Mouse (Mus musculus) cerebellum, postnatal 25 days (tissue): ENCODE results near the gene Zswim4.

Source experiments
- DNase-seq, 2 experiments: peaks; one replicate each; pipeline ENCODE4 v3.0.0; 2021; ENCODE audit warnings: mixed read lengths in 2 of 2

The Zswim4 gene

DNA sequence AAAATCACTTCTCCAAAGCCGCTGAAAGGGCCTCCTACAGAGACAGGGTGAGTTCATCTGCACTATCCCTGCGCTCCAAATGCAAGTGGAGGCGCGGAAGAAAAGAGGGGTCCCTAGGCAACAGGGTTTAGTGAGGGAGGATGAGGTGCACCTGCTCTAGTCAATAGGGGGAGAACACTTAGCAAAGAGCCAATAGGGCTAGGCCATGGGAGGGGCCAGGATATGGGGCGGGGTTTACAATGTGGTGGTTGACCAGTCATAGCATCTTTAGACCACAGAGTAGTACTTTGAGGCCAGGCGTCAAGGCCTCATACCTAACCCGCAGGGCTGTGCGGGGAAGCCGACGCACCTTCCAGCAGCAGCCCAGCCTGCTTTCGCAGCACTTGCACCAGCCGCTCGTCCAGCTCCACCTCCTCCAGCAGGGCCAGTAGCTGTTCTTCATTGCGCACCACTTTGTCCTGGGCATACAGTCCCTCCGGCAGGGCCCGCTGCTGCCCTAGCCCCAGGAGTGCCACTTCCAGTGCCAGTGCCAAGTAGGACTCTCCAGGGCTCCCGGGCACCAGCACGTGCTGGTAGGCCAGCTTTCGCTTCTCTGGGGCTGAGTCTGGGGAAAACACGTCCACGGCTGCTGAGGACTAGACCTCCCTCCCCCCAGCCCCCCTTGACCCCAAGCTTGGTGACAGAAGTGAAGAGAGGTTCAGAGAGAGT, 13.4 kb downstream of the Zswim4 start:
- DNase-seq: no peak

DNA sequence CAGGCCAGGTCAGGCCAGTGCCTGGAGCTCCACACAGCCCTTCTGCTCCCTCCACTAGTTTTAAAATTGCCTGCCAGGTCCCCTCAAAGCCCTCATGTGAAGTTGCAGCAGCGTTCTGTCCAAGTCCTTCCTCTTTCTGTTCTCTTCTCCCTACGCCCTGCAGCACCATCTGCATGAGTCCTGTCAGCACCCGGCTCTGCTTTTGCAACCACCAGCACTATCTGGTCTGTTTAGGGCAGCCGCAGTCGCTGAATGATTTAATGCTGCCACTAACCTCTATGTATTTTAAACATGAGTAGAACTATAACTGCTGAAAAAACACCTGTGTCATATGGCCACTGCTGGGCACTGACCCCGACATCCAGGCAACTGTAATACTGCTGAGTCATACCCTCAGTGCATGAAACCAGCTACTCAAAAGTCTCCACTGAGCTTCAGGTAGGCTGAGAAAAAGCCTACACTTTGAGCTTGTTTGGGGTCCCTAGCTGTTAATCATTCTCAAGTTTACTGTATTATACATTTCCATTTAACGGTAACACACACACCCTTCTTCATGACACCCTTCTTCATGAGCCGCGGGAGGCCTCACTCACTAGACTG, 14.2 kb downstream of the Zswim4 start:
- DNase-seq: no peak

DNA sequence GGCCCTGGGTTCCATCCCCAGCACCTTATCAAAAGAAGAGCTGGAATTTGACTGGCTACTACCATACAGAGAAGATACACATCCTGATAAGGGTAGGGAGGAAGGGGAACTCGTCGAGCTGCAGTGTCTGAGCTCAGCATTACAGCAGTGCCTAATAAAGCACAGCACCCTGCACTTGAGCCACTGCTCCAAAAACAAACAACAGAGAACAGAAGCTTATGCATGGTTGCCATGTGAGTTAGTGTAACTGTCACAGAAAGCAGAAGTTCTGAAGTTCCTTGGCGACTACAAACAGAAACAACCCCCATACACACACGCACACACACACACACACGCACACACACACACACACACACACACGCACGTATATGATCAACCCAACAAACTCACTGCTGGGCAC, 16.8 kb downstream of the Zswim4 start:
- DNase-seq: no peak

DNA sequence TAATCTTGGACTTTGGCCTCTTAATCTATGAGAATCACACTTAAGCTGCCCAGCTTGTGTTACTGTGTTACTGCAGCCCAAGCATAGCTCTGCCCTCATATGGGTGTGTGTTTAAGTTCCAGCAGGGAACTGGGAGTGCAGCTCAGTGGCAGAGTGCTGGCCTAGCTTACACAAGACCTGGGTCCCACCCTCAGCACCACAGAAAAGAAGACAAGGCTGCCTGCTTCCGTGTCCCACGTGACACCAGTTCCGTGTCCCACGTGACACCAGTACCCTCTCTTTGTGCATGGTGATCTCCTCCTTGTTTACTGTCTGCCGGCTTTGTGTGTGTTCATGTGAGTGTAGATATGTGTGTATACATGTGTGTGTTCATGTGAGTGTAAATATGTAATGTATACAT, 18.7 kb downstream of the Zswim4 start:
- DNase-seq: no peak

DNA sequence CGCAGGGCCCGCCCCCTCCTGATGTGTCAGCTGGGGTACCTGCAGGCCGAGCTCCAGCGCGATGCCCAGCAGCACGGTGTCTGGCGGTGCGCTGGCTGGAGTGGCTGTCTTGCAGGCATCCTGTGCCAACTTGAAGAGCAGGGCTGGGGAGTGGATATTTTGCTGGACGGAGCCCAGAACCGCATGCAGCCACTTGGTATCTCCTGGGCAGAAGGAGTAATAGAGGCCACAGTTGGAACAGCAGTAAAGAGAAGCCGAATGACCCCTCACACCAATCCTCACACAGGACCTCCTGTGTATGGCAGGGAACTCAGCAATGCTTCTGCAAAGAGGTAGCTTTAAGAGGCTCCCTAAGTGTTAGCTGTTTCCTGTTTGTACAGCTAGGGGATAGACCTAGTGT, 19.6 kb downstream of the Zswim4 start:
- no peak for DNase-seq

DNA sequence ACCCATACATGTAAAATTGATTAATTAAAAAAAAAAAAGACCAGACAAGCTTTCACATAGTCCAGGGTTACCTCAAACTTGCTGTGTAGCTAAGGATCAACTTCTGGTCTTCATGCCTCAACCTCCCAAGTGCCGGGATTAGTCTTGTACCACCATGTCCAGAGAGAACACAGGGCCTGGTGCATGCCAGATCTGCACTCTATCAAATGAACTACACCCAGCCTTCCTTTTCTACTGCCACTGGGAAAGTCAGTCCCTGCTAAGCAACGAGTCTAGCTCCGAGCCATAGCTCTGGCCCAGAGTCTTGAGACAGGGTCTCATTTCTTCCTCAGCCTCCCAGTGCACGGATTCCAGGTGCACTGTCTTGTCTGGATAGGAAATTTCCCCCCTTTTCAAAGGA, 23.6 kb downstream of the Zswim4 start:
- no peak for DNase-seq

- no peak for DNase-seq
Observed at GRCm38 (mm10) chr8:84211881-84212563, 24.8 kb downstream of the Zswim4 start.

- no peak for DNase-seq
Observed at GRCm38 (mm10) chr8:84211202-84211601, 25.7 kb downstream of the Zswim4 start.

- peak; percentile 88 to 92 for DNase-seq
Observed at GRCm38 (mm10) chr8:84210167-84210791, 26.6 kb downstream of the Zswim4 start.

- DNase-seq: no peak
Observed at GRCm38 (mm10) chr8:84208381-84209380, 28.2 kb downstream of the Zswim4 start.

DNA sequence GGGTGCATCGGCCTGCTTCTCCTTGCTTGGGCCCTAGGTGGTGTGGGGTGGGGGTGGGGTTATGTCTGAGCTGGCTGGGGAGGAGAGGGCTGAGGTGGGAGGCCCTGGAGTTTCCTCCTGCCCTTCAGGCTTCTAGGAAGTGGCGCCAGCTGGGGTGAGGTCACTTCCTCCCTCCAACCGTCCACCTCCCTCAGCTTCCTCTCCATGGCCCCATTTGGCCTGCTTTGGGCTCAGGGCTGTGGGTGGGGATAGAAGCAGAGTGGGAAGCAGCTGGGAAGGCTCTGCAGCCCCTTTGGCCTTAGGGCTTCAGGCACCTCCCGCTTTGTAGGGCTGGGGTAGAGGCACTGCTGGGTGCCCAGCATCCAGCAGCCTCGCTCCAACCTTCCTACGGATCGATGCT, 29.0 kb downstream of the Zswim4 start:
- no peak for DNase-seq

DNA sequence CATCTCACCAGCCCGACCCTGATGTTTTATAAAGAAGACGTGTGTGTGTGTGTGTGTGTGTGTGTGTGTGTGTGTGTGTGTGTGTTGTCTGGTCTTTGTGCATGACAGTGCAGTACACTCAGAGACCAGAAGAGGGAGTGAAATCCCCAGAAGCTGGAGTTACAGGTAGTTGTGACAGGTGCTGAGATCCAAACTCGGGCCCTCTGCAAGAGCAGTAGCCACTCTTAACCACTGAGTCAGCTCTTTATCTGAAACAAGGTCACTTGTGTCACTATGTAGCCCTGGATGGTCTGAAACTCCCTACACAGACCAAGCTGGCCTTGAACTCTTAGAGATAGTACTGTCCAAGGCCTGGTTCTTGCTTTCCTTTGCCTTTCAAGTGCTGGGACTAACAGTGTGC, 30.2 kb downstream of the Zswim4 start:
- DNase-seq: no peak

GRCm38 (mm10) chr8:84205073-84205472, 31.8 kb downstream of the Zswim4 start:
- no peak for DNase-seq

DNA sequence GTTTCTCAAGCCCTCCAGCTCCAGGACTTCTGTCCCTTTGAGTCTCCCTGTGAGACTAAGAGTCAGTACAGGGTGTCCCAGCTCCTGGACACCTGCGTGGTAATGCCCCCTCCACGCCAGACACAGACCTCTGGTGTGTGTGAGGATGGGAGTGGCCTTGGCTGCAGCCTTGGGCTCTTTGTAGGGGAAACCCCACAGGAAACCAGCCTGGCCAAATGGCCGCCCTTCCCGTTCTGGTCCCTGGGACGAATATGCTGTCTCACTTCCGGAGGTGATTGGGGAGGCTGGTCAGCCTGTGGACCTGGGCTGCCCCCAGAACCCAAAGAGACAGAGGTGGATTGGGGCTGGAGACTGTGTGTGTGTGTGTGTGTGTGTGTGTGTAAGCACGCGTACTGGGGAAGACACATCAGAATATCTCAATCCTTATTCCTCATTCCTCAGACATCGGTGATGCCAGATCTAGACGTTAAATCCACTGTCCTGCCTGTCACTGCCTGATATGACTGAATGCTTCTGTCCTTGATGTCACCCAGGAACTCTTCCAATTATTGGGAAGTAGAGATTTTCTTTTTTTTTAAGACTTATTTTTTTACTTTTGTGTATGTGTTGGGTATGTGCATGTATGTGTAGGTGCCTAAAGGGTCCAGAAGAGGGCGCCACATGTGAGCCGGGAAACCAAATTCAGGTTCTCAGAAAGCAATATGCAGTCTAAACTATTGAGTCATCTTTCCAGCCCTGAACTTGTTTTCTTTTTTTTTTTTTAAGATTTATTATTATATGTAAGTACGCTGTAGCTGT, 32.7 kb downstream of the Zswim4 start:
- no peak for DNase-seq

GRCm38 (mm10) chr8:84202938-84203917, 33.6 kb downstream of the Zswim4 start:
- DNase-seq: peak in 1 of 2 experiments; percentile 60

DNA sequence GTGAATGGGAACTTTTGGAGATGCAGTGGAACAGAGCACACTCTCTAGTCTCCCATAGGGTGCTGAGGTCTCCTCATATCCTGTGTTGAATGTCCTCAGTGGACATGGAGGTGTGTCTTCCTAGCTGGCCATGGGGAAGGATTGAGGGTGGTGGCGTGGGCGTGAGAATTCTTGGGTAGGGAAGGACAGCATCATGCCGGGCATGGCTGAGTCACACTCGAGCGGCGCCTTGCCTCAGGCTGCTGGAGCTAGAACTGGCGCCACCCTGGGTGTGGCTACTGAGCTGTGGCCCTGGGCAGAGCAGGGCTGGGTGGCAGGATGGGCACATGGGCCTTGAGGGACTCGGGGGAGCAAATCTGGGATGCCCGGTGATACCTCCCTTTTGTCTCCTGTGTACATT, 34.4 kb downstream of the Zswim4 start:
- no peak for DNase-seq

DNA sequence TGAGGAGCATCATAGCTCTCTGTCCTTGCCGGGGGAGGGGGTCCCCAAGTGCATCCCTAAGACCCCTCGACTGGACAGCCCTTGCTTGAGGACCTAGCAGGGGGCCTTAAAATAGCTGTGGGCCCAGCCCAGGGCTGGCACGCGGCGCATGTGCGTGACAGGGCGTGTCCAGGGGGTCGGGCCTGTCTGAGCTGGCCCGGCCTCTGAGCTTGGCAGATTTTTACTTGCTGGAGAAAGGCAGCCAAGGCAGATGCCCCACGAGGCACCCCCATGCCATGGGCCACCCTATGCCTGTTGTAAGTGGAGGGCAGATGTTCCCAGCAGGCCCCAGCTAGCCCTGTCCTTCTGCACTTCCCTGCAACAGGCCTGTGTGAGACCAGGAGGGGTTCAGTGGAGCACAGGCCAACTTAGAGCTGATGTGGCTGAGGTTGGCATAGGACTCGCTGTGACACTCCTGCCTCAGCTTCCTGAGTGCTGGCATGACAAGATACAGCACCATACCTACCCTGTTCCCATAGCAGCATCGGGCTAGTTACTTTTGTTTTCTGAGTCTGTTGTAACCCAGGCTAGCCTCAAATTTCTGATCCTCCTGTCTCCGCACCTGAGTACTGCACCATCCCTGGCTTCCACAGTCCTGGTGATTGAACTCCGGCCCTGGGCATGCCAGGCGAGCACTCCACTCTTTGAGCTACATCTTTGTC, 35.2 kb downstream of the Zswim4 start:
- DNase-seq: no peak

DNA sequence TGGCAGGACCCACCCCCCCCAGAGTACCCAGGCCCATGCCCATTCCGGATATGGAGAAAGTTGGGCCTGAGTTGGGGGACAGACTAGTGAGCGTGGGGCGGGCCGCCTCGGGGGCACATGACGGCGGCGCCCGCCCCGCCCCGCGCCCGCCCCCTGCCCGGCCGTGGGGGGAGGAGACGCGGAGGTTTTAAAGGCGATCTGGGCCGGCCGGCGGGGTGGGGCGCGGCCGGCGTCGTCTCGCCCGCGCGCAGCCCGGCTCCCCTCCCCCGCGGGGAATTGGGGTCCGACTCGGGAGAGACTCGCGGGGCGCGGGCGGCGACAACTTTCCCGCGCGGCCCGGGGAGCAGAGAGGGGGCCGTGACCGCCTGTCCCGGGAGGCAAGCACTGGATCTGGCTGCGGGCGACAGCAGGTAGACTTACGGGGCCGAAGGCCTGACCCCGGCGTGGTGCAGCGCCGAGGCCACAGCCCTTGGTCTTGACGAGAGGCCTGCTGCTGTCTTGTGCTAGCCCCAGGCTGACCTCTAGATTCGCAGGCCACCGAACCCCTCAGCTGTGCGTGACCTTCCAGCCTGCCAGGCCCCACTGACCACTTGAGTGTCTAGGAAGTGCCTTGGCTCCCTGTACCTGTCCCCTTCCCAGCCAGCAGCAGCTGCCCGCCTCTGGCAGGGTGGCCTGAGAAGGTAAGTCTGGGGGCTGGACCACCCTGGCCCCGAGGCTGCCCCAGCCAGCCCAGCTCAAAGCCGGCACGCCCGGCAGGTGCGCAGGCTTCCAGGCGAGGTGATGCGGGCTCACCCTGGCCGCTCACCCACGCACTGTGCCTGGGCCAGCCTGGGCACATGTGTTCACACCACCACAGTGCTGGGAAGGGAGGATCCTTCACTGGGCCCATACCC, 36.0 kb downstream of the Zswim4 start:
- peak in 1 of 2 experiments; percentile 49 for DNase-seq
